Mouse (Mus musculus): ENCODE measurements at regions not wholly inside any gene's neighbourhood (a gene's known extent, or its start where the extent isn't known, plus 50 kb on each side); places are given as distances from the start of the nearest gene placed in this dataset.

DNA sequence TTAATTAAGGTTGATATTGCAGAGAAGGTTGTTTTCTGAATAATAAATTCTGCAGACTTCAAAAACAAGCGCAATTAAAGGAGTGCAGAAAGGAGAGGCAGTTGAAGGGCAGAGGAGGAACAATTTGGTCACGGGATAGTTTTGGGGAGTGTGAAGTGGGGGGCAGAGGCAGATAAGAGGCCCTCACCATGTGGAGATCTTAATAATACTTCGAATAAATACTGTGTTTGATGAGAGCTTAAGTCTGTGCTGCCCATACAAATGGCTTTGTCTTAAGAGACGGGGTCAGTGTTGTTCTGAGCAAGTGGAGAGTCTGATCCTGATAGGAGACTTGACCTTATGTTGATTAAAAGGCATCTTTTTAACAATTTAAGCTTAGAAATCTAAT is 221.5 kb upstream of the Ppp2r3a start:
- no peak for TF ChIP-seq CTCF (IDR thresholded peaks at IDR 0.05; ENCODE audit: low read depth)
- no peaks in the 10 kb centered on the region for H3K4me1 ChIP-seq (replicated peaks; ENCODE audit: control insufficient read depth, insufficient read depth, low read length)
- no peak overlapping the region for H3K4me3 ChIP-seq (ENCODE audit: low read depth, low read length)
- no peak overlapping the region for H3K4me2 ChIP-seq (replicated peaks; ENCODE audit: low read depth)
- no peaks in the 10 kb centered on the region for H3K9me3 ChIP-seq (ENCODE audit: control insufficient read depth)
- no peaks in the 10 kb centered on the region for H3K27me3 ChIP-seq (replicated peaks; ENCODE audit: control insufficient read depth, insufficient read depth, low read length)
- 78% methylated on average over 4 of the region's 4 CpGs for WGBS
- ATAC-seq: no peak
- no peak overlapping the region for H3K27ac ChIP-seq (ENCODE audit: low read depth, low read length)
- H3K36me3 ChIP-seq (ENCODE audit: control insufficient read depth, insufficient read depth): no peaks in the 10 kb centered on the region
- H3K9ac ChIP-seq (ENCODE audit: low read depth, low read length): no peak overlapping the region

DNA sequence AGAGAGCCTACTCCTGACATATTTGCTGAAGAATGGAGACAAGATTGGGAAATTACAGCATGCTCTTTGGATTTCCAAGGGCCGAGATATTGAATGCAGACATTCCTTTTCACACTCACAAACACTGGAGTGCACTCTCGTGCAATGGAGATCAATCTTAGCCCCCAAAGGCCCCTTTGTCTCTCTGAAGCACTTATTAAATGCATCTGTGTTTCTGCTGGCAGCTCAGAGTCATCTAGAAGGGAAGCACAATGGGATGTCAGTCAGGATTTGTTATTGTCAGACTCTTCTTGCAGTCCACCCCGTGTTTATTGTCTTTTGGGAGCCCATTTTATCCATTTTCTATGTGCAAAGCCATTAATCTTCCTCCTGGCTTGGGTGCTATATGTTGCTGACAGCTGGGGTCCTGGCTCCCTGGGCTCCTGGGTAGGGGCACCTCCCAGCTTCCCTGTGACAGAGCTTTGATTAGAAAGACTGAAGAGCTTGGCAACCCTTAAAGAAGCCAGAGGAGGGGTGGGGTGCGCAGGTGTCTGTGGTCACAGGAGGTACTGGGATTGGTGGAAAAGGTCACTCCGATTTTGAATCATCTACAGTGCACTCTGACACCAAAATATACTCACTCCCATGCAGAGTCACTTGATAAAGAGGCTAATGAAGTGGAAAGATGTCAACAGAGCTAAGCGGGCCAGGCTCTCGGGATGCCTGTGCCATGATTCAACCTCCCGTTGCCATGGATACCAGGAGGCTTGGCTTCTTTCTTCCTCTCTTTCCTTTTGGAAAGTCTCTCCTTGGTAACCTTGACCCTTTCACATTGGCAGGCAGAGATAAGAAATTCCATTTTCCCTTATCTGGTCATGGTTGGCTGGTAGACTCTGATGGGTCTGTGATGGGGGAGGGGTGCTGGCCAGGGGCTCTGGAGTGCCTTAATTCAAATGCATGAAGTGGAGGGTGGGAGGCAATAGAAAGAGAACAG is 220.8 kb upstream of the Ppp2r3a start:
- no peaks in the 10 kb centered on the region for H3K27me3 ChIP-seq (replicated peaks; ENCODE audit: control insufficient read depth, insufficient read depth, low read length)
- no peaks in the 10 kb centered on the region for H3K4me1 ChIP-seq (replicated peaks; ENCODE audit: control insufficient read depth, insufficient read depth, low read length)
- no peak overlapping the region for H3K4me3 ChIP-seq (ENCODE audit: low read depth, low read length)
- H3K27ac ChIP-seq (ENCODE audit: low read depth, low read length): no peak overlapping the region
- no peak overlapping the region for H3K4me2 ChIP-seq (replicated peaks; ENCODE audit: low read depth)
- ATAC-seq: no peak
- WGBS: 50% methylated on average over 8 of the region's 8 CpGs
- H3K9me3 ChIP-seq (ENCODE audit: control insufficient read depth): no peaks in the 10 kb centered on the region
- TF ChIP-seq CTCF (IDR thresholded peaks at IDR 0.05; ENCODE audit: low read depth): no peak
- H3K36me3 ChIP-seq (ENCODE audit: control insufficient read depth, insufficient read depth): no peaks in the 10 kb centered on the region
- H3K9ac ChIP-seq (ENCODE audit: low read depth, low read length): no peak overlapping the region

DNA sequence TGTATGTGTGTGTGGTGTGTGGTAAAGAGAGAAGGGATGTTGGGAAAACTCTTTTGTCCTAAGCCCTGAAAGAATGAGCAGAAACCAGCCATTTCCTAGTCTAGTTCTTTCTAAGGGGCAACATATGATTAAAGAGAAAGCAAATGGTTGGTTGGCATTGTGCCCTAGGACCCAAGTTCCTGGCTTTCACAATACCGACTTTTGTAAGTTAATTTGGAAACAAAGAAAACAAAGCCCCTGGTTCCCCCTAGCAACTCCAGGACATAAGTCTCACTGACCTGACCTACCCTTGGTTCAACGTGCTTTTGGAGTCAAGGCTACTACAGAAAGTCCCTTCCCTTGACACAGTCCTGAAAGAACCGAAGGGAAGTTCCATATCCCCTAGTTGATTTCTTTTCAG is 220.1 kb upstream of the Ppp2r3a start:
- H3K9ac ChIP-seq (ENCODE audit: low read depth, low read length): no peak overlapping the region

DNA sequence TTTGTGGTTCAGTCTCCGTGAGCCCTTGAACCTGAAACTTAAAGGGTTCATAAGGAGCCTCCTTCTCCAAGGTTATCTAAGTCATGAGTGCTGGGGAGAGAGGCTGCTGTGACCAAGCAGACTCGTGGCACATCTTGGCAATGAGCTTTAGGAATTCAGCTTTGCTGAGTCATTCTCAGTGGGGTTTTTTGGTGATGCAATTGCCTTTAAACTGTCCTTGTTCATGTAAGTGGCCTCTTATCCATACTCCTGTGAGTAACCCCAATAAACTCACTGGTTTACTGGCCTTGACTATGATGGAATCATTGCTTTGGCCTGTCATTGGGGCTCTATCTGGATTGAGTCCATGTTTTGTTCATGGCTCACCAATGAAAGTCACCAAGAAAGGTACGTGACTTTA is 218.2 kb upstream of the Ppp2r3a start:
- 85% methylated on average over 3 of the region's 3 CpGs for WGBS
- Histone ChIP-seq H3K36me3 (ENCODE audit: control insufficient read depth, insufficient read depth) (no peaks in the 10 kb centered on the region), H3K4me3 (ENCODE audit: low read depth, low read length) (no peak overlapping the region)

More for the DNA sequence above, 220.1 kb upstream of the Ppp2r3a start:
- Histone ChIP-seq H3K9me3 (ENCODE audit: control insufficient read depth) (no peaks in the 10 kb centered on the region), H3K4me1 (replicated peaks; ENCODE audit: control insufficient read depth, insufficient read depth, low read length) (no peaks in the 10 kb centered on the region), H3K4me2 (replicated peaks; ENCODE audit: low read depth) (no peak overlapping the region), H3K27me3 (replicated peaks; ENCODE audit: control insufficient read depth, insufficient read depth, low read length) (no peaks in the 10 kb centered on the region), H3K27ac (ENCODE audit: low read depth, low read length) (no peak overlapping the region), H3K4me3 (ENCODE audit: low read depth, low read length) (no peak overlapping the region), H3K36me3 (ENCODE audit: control insufficient read depth, insufficient read depth) (no peaks in the 10 kb centered on the region)
- TF ChIP-seq CTCF (IDR thresholded peaks at IDR 0.05; ENCODE audit: low read depth): no peak
- ATAC-seq: no peak
- WGBS: 81% methylated on average over 3 of the region's 3 CpGs

DNA sequence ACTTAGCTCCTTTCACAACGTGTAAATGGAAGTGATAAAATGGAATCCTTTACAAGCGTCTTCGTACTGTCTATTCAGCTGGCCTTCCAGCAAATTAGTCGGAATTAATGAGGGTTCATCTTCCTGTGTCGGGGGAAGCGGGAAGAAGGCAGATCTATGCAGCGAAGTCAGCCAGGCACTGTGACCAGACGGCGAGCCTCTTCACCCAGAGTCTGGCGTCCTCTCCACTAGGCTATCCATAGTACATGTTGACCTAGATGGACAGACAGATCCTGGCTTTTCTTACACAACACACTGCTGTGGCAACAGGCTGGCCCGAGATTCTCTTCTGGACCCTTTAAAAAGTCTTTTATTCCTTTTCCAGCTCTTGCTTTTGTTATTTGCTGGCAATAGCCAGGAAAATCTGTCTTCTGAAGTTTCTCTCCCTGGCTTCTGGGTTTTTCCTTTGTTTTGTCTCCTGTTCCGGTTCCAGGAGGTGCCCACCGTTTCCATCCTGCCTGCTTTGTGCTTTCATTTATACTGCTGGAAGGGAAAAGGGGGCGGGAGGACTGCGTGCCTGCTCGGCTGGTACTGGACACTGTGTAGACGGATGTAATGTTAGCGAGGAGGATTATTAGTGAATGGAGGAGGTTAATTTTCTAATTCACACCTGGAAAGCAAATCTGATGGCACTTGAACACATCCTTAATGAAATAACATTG is 213.3 kb upstream of the Ppp2r3a start:
- Histone ChIP-seq H3K9ac (ENCODE audit: low read depth, low read length) (no peak overlapping the region), H3K4me2 (replicated peaks; ENCODE audit: low read depth) (no peak overlapping the region), H3K36me3 (ENCODE audit: control insufficient read depth, insufficient read depth) (no peaks in the 10 kb centered on the region), H3K4me3 (ENCODE audit: low read depth, low read length) (no peak overlapping the region), H3K9me3 (ENCODE audit: control insufficient read depth) (no peaks in the 10 kb centered on the region), H3K27me3 (replicated peaks; ENCODE audit: control insufficient read depth, insufficient read depth, low read length) (no peaks in the 10 kb centered on the region), H3K4me1 (replicated peaks; ENCODE audit: control insufficient read depth, insufficient read depth, low read length) (no peaks in the 10 kb centered on the region), H3K27ac (ENCODE audit: low read depth, low read length) (no peak overlapping the region)
- WGBS: 73% methylated on average over 18 of the region's 18 CpGs
- no peak for ATAC-seq
- TF ChIP-seq CTCF (IDR thresholded peaks at IDR 0.05; ENCODE audit: low read depth): no peak

More for the DNA sequence above, 218.2 kb upstream of the Ppp2r3a start:
- H3K4me1 ChIP-seq (replicated peaks; ENCODE audit: control insufficient read depth, insufficient read depth, low read length): no peaks in the 10 kb centered on the region
- no peaks in the 10 kb centered on the region for H3K27me3 ChIP-seq (replicated peaks; ENCODE audit: control insufficient read depth, insufficient read depth, low read length)
- no peak for ATAC-seq
- no peak overlapping the region for H3K4me2 ChIP-seq (replicated peaks; ENCODE audit: low read depth)
- no peak overlapping the region for H3K9ac ChIP-seq (ENCODE audit: low read depth, low read length)
- no peak overlapping the region for H3K27ac ChIP-seq (ENCODE audit: low read depth, low read length)
- no peaks in the 10 kb centered on the region for H3K9me3 ChIP-seq (ENCODE audit: control insufficient read depth)
- no peak for TF ChIP-seq CTCF (IDR thresholded peaks at IDR 0.05; ENCODE audit: low read depth)

DNA sequence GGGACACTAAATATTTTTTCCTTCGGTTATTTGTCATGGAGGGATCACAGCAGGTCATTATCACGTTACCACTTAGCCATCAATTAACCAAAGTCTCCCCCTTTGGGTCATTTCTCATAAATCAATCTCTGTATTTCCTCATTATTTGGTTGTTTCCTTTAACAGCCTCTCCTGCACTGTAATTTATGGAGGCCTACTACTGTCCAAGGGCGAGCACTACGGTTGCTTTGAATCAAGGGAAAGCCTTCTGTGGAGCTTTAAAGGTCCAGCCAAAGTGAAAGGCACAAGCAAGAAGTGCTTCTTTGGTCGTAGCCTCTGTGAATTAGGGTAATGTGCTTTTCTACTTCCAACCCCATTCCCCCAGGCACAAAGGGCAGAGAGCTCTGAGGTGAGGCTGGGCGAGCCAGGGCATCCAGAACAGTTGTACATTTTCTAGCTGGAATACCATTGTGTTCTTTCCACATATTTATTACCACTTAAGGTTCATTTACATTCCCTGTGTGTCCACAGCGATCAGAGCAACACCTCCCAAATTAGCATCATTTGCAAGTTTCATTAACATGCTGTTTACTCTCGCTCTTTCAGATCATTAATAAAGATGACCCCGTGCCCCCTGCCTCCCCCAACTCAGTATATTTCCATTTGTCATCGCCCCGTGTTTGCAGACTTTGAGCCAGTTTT is 207.5 kb upstream of the Ppp2r3a start:
- no peaks in the 10 kb centered on the region for H3K9me3 ChIP-seq (ENCODE audit: control insufficient read depth)
- 64% methylated on average over 11 of the region's 11 CpGs for WGBS
- no peaks in the 10 kb centered on the region for H3K4me1 ChIP-seq (replicated peaks; ENCODE audit: control insufficient read depth, insufficient read depth, low read length)
- no peaks in the 10 kb centered on the region for H3K36me3 ChIP-seq (ENCODE audit: control insufficient read depth, insufficient read depth)
- no peak overlapping the region for H3K4me3 ChIP-seq (ENCODE audit: low read depth, low read length)
- TF ChIP-seq CTCF (IDR thresholded peaks at IDR 0.05; ENCODE audit: low read depth): no peak
- no peaks in the 10 kb centered on the region for H3K27me3 ChIP-seq (replicated peaks; ENCODE audit: control insufficient read depth, insufficient read depth, low read length)
- no peak overlapping the region for H3K4me2 ChIP-seq (replicated peaks; ENCODE audit: low read depth)
- no peak overlapping the region for H3K27ac ChIP-seq (ENCODE audit: low read depth, low read length)
- ATAC-seq: no peak
- no peak overlapping the region for H3K9ac ChIP-seq (ENCODE audit: low read depth, low read length)

Data from intestine, postnatal 0 days (tissue).